Mouse (Mus musculus): ENCODE measurements around the gene Olfr323.

GRCm38 (mm10) chr11:58613359-58613758 is 16.9 kb downstream of the Olfr323 start:
- TF ChIP-seq CTCF (IDR thresholded peaks at IDR 0.05; ENCODE audit: control insufficient read depth, insufficient read depth, insufficient replicate concordance, low read depth, low read length) (no peak), POLR2A (IDR thresholded peaks at IDR 0.05; ENCODE audit: control insufficient read depth, low read depth, low read length) (no peak)
